Mouse (Mus musculus): Measurements from ENCODE around the gene Gm49339. TPM values are rescaled to one million over a fixed set of nuclear protein-coding genes. Genes with fewer than 3 reads are reported as not detected.
"Not testable (repeated sequence)": the region's sequence is repeated elsewhere in the genome, so short reads cannot be mapped to it uniquely, and the experiment has no call there.

Gm49339 gene
- total RNA-seq (2021), result 1.1 TPM in 1 of 2 replicates, not detected in the other
- long read RNA-seq, result 0 reads

- DNase-seq, result not testable (repeated sequence)
Measured at GRCm38 (mm10) chr10:51480397-51480796, at the start of gene Gm49339, which contains the start of gene Lilr4b. Gm49339 (plus strand) TSS chr10:51480612. Lilr4b (plus strand) TSS chr10:51480632.

GRCm38 (mm10) chr10:51432940-51433339 lies 47.5 kb upstream of the Gm49339 start:
- no peak for DNase-seq

GRCm38 (mm10) chr10:51435684-51436083 lies 44.7 kb upstream of the Gm49339 start:
- DNase-seq, result no peak

GRCm38 (mm10) chr10:51451610-51452009 lies 28.8 kb upstream of the Gm49339 start:
- no peak for DNase-seq

- DNase-seq, result no peak
Measured at GRCm38 (mm10) chr10:51453616-51454298, 26.7 kb upstream of the Gm49339 start.

GRCm38 (mm10) chr10:51454365-51454764 lies 26.0 kb upstream of the Gm49339 start:
- DNase-seq, result no peak

GRCm38 (mm10) chr10:51455762-51456161 lies 24.6 kb upstream of the Gm49339 start:
- DNase-seq, result no peak

GRCm38 (mm10) chr10:51456369-51456768 lies 24.0 kb upstream of the Gm49339 start:
- no peak for DNase-seq

- not testable (repeated sequence) for DNase-seq
Measured at GRCm38 (mm10) chr10:51463800-51464199, 16.6 kb upstream of the Gm49339 start.

GRCm38 (mm10) chr10:51490691-51491090 lies 10.3 kb downstream of the Gm49339 start, which contains the start of gene Lilrb4a:
Lilrb4a (plus strand) TSS chr10:51490956.
- not testable (repeated sequence) for DNase-seq

GRCm38 (mm10) chr10:51520021-51520420 lies 39.6 kb downstream of the Gm49339 start:
- DNase-seq, result no peak

- no peak for DNase-seq
Measured at GRCm38 (mm10) chr10:51521453-51521852, 41.0 kb downstream of the Gm49339 start.

GRCm38 (mm10) chr10:51526090-51526489 lies 45.7 kb downstream of the Gm49339 start:
- DNase-seq, result no peak

GRCm38 (mm10) chr10:51526633-51527032 lies 46.2 kb downstream of the Gm49339 start:
- DNase-seq, result no peak

GRCm38 (mm10) chr10:51528840-51529434 lies 48.5 kb downstream of the Gm49339 start:
- no peak for DNase-seq

GRCm38 (mm10) chr10:51529497-51529896 lies 49.1 kb downstream of the Gm49339 start:
- DNase-seq, result no peak

GRCm38 (mm10) chr10:51530813-51531212 lies 50.4 kb downstream of the Gm49339 start:
- DNase-seq, result no peak

Other genes with a start within 250 kb of the Gm49339 start
- gene Lilr4b, start within 50 bp of the Gm49339 start, total RNA-seq (2021), result 1.1 and 1.7 TPM in 2 replicates
- 2.0 and 2.5 TPM in 2 replicates for gene Lilrb4a, start 10.3 kb downstream of the Gm49339 start, total RNA-seq (2021)
- gene Fam162b, start 109.9 kb downstream of the Gm49339 start, total RNA-seq (2021), result not detected in 2 replicates
- gene Gprc6a, start 150.8 kb downstream of the Gm49339 start, total RNA-seq (2021), result not detected in 2 replicates
- not detected in 2 replicates for gene Rfx6, start 197.1 kb downstream of the Gm49339 start, total RNA-seq (2021)

Measured in adrenal gland, postnatal 25 days (tissue).